Comparison of ENCODE assay signal across 8 mouse cellular contexts in the genomic region with DNA sequence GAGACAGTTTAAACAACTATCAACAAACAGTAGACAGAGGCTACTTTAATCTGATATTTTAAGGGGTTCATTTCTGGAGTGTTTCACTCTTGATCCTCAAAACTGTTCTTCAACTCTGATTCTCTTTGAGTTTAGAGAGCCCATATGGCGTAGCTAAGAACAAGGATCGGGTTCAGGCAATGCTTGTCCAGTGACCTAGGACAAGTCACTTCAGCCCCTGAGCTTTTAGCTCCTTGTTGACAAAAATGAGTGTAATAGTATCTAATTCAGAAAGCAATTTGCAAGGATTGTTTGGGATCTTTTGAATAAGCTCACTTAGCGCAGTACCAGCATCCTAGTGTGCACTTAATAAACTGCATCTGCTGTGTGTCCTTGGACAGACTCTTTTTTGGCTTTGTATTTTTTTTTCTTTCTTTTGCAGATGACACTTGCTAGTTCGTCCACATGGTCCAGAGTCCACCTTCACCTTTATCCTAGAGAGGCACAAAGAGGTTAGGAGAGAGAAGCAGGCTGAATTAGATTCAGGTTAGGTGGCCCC. TPM values are rescaled to one million over a fixed set of nuclear protein-coding genes. Genes with fewer than 3 reads are reported as not detected.
DNase-seq lines count a peak whose midpoint lies in the region; ATAC-seq and TF ChIP-seq lines count a peak whose summit lies in the region.

No protein-coding gene starts in this region.

- no peak for TF ChIP-seq CTCF in liver, adult 2 months (IDR thresholded peaks at IDR 0.05; ENCODE audit: low read depth, low read length)

- TF ChIP-seq POLR2A in liver, adult 2 months (IDR thresholded peaks at IDR 0.05; ENCODE audit: extremely low read depth, insufficient read depth, low read length), result no peak

- H3K79me2 ChIP-seq in liver, adult 2 months (ENCODE audit: control insufficient read depth, insufficient read depth, low read length), result no peaks in the 10 kb centered on the region

- peak overlapping the region; percentile 85 for H3K4me3 ChIP-seq in liver, adult 2 months (ENCODE audit: insufficient read depth, low read depth, low read length)
- peak overlapping the region; percentile 94 for H3K4me3 ChIP-seq in intestine, embryonic 16.5 days (ENCODE audit: low read length)
- peak overlapping the region; percentile 92 for H3K4me3 ChIP-seq in neural tube, embryonic 14.5 days (ENCODE audit: low read depth, low read length)

- no peaks in the 10 kb centered on the region for H3K27me3 ChIP-seq in liver, adult 2 months (ENCODE audit: control insufficient read depth, insufficient read depth, low read length)
- H3K27me3 ChIP-seq in intestine, embryonic 16.5 days (replicated peaks; ENCODE audit: control insufficient read depth, insufficient read depth, low read length), result no peaks in the 10 kb centered on the region
- H3K27me3 ChIP-seq in neural tube, embryonic 14.5 days (ENCODE audit: control insufficient read depth, insufficient read depth, low read length), result no peaks in the 10 kb centered on the region

- 18% methylated on average over 4 of the region's 4 CpGs for WGBS in liver, adult 2 months
- WGBS in intestine, embryonic 16.5 days, result 31% methylated on average over 4 of the region's 4 CpGs
- 47% methylated on average over 4 of the region's 4 CpGs for WGBS in neural tube, embryonic 14.5 days

- H3K9ac ChIP-seq in liver, adult 2 months (ENCODE audit: low read depth, low read length), result peak overlapping the region; percentile 98
- peak overlapping the region; percentile 100 for H3K9ac ChIP-seq in intestine, embryonic 16.5 days (ENCODE audit: low read depth, low read length)
- peak overlapping the region; percentile 95 for H3K9ac ChIP-seq in neural tube, embryonic 14.5 days (replicated peaks; ENCODE audit: low read depth, low read length)

- H3K9me3 ChIP-seq in intestine, embryonic 16.5 days (ENCODE audit: control insufficient read depth, low read length), result no peaks in the 10 kb centered on the region
- no peaks in the 10 kb centered on the region for H3K9me3 ChIP-seq in neural tube, embryonic 14.5 days (ENCODE audit: control insufficient read depth, low read length)

- H3K27ac ChIP-seq in liver, adult 2 months (replicated peaks; ENCODE audit: insufficient read depth, low read depth, low read length), result peak overlapping the region; percentile 67
- H3K27ac ChIP-seq in intestine, embryonic 16.5 days (ENCODE audit: low read length), result peak overlapping the region; percentile 89; the same call in 1 of the 2 replicates
- H3K27ac ChIP-seq in neural tube, embryonic 14.5 days (ENCODE audit: low read depth, low read length), result peak overlapping the region; percentile 81

- ATAC-seq in intestine, embryonic 16.5 days, result peak; percentile 21; the same call in 1 of the 2 replicates
- no peak for ATAC-seq in neural tube, embryonic 14.5 days (ENCODE audit: low read depth)
- ATAC-seq in frontal cortex, adult (ENCODE audit: low TSS enrichment), result no peak

- no peaks in the 10 kb centered on the region; the same call in 1 of the 2 replicates for H3K36me3 ChIP-seq in liver, adult 2 months (ENCODE audit: control insufficient read depth, insufficient read depth, low read length)
- H3K36me3 ChIP-seq in intestine, embryonic 16.5 days (ENCODE audit: control insufficient read depth, insufficient read depth, low read length), result no peaks in the 10 kb centered on the region
- H3K36me3 ChIP-seq in neural tube, embryonic 14.5 days (ENCODE audit: control insufficient read depth, insufficient read depth, low read length), result no peaks in the 10 kb centered on the region

- H3K4me1 ChIP-seq in liver, adult 2 months (ENCODE audit: control insufficient read depth, insufficient read depth, low read length), result peaks cover 2% of the 10 kb centered on the region
- H3K4me1 ChIP-seq in intestine, embryonic 16.5 days (ENCODE audit: control insufficient read depth, insufficient read depth, low read length), result peaks cover 5% of the 10 kb centered on the region
- H3K4me1 ChIP-seq in neural tube, embryonic 14.5 days (ENCODE audit: control insufficient read depth, insufficient read depth, low read length), result peaks cover 4% of the 10 kb centered on the region; the same call in 1 of the 2 replicates

- H3K4me2 ChIP-seq in intestine, embryonic 16.5 days (ENCODE audit: low read depth, low read length), result peak overlapping the region; percentile 73
- H3K4me2 ChIP-seq in neural tube, embryonic 14.5 days (ENCODE audit: low read depth, low read length), result peak overlapping the region; percentile 65

- peak; percentile 45 for DNase-seq in liver, adult 2 months (ENCODE audit: extremely low read depth, low read depth, low spot score)
- no peak for DNase-seq in liver
- DNase-seq in c-Kit-positive CD71-positive TER-119-negative erythroid progenitor cells, embryonic 14.5 days (ENCODE audit: low read depth), result peak; percentile 35
- DNase-seq in thymus, postnatal 36 days, result no peak
- DNase-seq in frontal cortex, postnatal 25 days (ENCODE audit: low spot score in 2 of 2), result no peak

RNA-seq across cellular contexts. Expression of a gene that starts 0.6 kb away (rescaled TPM):
- 18.4 and 19.0 TPM in 2 replicates for total RNA-seq in liver, adult 2 months (2014; rRNA removed)
- 12.3 and 13.0 TPM in 2 replicates for polyA plus RNA-seq in liver, adult 2 months (2012; rRNA removed)
- 13.3 and 14.7 TPM in 2 replicates for polyA plus RNA-seq in intestine, embryonic 16.5 days (2015; fragmentation: Nextera tagmentation; extraction: Ambion mirVana)
- polyA plus RNA-seq in neural tube, embryonic 14.5 days (2014; fragmentation: Nextera tagmentation; extraction: Ambion mirVana), result 7.6 and 9.1 TPM in 2 replicates

RNA-seq across cellular contexts. Expression of a gene that starts 28.8 kb away (rescaled TPM):
- total RNA-seq in liver, adult 2 months (2014; rRNA removed), result 7.7 and 9.5 TPM in 2 replicates
- polyA plus RNA-seq in liver, adult 2 months (2012; rRNA removed), result 6.7 and 14.9 TPM in 2 replicates
- 52.1 and 56.5 TPM in 2 replicates for polyA plus RNA-seq in intestine, embryonic 16.5 days (2015; fragmentation: Nextera tagmentation; extraction: Ambion mirVana)
- polyA plus RNA-seq in neural tube, embryonic 14.5 days (2014; fragmentation: Nextera tagmentation; extraction: Ambion mirVana), result 20.6 and 36.6 TPM in 2 replicates

RNA-seq across cellular contexts. Expression of a gene that starts 59.9 kb away (rescaled TPM):
- 11.1 and 11.2 TPM in 2 replicates for total RNA-seq in liver, adult 2 months (2014; rRNA removed)
- polyA plus RNA-seq in liver, adult 2 months (2012; rRNA removed), result 1.6 and 2.1 TPM in 2 replicates
- polyA plus RNA-seq in intestine, embryonic 16.5 days (2015; fragmentation: Nextera tagmentation; extraction: Ambion mirVana), result 9.7 and 11.1 TPM in 2 replicates
- polyA plus RNA-seq in neural tube, embryonic 14.5 days (2014; fragmentation: Nextera tagmentation; extraction: Ambion mirVana), result 20.7 and 22.1 TPM in 2 replicates

Comparison
In these comparisons a context has a peak if more than half of its experiments do, and no peak if none do; other contexts are left out.
1. DNase-seq: peak in liver, adult 2 months (single experiment) and c-Kit-positive CD71-positive TER-119-negative erythroid progenitor cells, embryonic 14.5 days (single experiment); none in liver (single experiment), thymus, postnatal 36 days (0 of 2) and frontal cortex, postnatal 25 days (0 of 2).
2. Peak in every context shown above with its lines, with median percentiles within 50 percentile points of each other: H3K27ac ChIP-seq, H3K4me3 ChIP-seq and H3K9ac ChIP-seq.